Mouse (Mus musculus): ENCODE measurements at regions not wholly inside any gene's neighbourhood (a gene's known extent, or its start where the extent isn't known, plus 50 kb on each side); places are given as distances from the start of the nearest gene placed in this dataset.
A peak's percentile ranks its signal among the peaks of the same experiment; 100 is the strongest.
"Not testable (repeated sequence)": the region's sequence is repeated elsewhere in the genome, so short reads cannot be mapped to it uniquely, and the experiment has no call there.

DNA sequence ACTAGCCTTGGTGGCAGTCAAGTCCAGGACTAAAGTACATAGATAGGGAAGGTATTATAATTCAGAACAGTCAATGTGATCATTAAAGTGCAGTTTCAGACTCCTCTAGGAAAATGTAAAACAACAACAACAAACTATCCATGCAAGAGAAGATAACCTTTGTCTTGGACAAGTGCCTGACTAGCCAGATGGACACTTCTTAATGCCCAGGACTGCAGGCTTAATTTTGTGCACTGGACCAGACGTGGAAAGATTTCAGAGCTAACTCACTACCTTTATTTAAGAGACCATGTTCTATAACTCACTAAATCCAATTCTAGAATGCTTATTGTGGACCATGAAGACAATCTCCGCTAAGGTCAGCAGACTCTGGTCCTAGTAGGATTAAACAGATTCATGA lies 215.6 kb upstream of the Stxbp5 start:
- no peak for DNase-seq (ENCODE audit: low spot score in 2 of 2)
- intact Hi-C loops (cut with DNase I), result no loop called here

- intact Hi-C loops (cut with DNase I), result no loop called here
- DNase-seq (ENCODE audit: low spot score in 2 of 2), result no peak
Observed at GRCm38 (mm10) chr10:10113256-10113655, 212.4 kb upstream of the Stxbp5 start.

DNA sequence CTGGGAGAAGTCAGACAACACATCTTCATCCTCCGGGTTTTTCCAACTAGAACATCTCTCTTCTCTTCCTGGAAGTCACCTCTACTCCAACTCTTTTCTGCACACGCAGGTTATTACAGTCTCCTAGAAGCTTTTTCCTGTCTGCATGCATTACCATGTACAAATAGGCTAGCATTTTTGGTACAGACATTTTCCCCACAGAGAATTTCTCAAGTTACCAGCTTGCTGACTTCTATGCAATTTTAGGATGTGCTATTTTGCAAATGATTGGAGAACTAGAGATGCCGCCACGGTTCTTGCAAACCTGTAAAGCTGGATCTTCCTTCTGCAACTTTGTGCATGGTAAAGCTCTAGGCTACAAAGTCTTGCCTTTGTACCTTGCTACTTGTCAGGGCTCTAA lies 210.2 kb upstream of the Stxbp5 start:
- DNase-seq (ENCODE audit: low spot score in 2 of 2), result no peak
- intact Hi-C loops (cut with DNase I), result no loop called here

DNA sequence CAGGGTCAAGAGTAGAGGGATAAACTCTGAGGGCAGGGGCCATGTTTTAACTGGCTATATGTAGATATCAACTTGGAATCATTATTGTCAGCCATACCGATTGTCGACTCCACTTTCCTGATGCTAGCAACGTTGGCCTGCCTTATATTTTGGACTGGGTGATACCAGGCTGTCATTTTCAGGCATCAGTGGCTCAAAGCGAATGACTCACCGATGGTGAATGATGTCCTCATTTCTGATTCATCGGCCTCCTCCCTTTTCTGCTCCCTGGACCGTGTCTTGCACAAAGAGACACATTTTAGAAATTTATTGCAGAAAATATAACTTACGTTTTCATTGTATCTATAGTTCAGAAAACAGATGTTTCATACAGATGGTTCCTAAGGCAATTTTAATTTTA lies 209.0 kb upstream of the Stxbp5 start:
- no peak for DNase-seq (ENCODE audit: low spot score in 2 of 2)
- intact Hi-C loops (cut with DNase I), result no loop called here

DNA sequence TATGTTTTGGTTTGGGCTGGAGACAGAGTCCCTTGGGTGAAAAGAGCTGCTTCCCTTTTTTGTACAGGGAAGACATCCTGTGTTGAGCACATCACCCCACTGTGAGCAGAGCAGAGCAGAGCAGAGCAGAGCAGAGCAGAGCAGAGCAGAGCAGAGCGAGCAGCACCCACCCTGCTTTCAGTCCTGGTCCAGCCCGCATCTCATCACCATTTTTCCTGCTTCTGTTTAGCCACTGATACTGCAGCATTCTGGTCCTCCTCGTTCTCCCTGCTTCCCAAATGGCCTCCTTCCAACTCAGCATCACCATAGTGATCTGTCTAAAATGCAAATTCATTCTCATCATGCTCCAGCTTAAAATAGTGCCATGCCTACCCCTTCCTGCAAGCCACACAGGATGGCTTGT lies 206.2 kb upstream of the Stxbp5 start:
- intact Hi-C loops (cut with DNase I), result loop anchor here (2.0 kb wide), 2 partner anchors 142 to 214 kb away; no protein-coding TSS in a partner anchor
- peak; percentile 76 to 79 for DNase-seq (ENCODE audit: low spot score in 2 of 2)

DNA sequence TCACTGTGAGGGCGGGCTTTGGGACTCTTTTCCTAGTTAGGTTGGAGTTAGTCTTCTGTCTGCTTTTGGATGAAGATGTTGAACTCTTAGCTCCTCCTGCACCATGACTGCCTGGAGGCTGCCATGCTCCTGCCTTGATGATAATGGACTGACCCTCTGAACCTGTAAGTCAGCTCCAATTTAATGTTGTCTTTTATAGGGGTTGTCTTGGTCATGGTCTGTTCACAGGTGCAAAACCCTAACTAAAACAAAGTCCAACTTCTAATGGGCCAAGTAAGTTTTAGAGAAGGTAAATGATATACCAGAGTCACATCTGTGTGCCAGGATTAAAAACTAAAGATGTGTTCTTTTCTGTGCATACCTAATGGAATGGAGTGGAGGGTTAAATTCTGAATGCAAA lies 205.8 kb upstream of the Stxbp5 start:
- DNase-seq (ENCODE audit: low spot score in 2 of 2), result no peak
- intact Hi-C loops (cut with DNase I), result loop anchor here (2.0 kb wide), 2 partner anchors 142 to 214 kb away; no protein-coding TSS in a partner anchor

- intact Hi-C loops (cut with DNase I), result no loop called here
- DNase-seq (ENCODE audit: low spot score in 2 of 2), result no peak
Observed at GRCm38 (mm10) chr10:10101641-10102040, 200.8 kb upstream of the Stxbp5 start.

GRCm38 (mm10) chr10:10098521-10098920 lies 197.6 kb upstream of the Stxbp5 start:
- DNase-seq (ENCODE audit: low spot score in 2 of 2), result no peak

GRCm38 (mm10) chr10:10094113-10094512 lies 193.2 kb upstream of the Stxbp5 start:
- intact Hi-C loops (cut with DNase I), result loop anchor here (5.0 to 10.0 kb wide), 3 partner anchors 119 to 228 kb away; partner anchors contain the start of gene Stxbp5
- DNase-seq (ENCODE audit: low spot score in 2 of 2), result no peak

More at GRCm38 (mm10) chr10:10098521-10098920, 197.6 kb upstream of the Stxbp5 start:
- intact Hi-C loops (cut with DNase I), result loop anchor here (10.0 kb wide), 1 partner anchor 124 kb away; no protein-coding TSS in a partner anchor

GRCm38 (mm10) chr10:10093713-10094112 lies 192.8 kb upstream of the Stxbp5 start:
- intact Hi-C loops (cut with DNase I), result loop anchor here (5.0 to 10.0 kb wide), 3 partner anchors 119 to 229 kb away; partner anchors contain the start of gene Stxbp5
- DNase-seq (ENCODE audit: low spot score in 2 of 2), result peak; percentile 46 to 63

DNA sequence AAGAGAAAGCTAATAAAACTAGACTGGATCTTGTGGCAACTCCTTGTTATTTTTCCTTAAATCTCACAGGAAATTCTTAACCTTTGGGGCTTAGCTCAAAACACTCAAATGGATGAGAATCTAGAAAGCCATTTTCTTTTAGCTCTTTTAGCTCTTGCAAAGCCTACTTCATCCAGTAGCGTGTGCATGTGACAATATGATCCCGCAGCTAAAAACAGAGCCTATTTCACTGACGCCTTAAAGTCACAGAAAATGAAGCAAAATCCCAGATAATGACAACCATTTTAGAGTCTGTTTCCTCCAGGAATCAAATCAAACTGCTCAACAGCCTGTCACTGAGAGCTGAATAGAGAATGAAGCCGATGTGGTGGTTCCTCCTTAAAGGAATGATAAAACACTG lies 185.1 kb upstream of the Stxbp5 start:
- intact Hi-C loops (cut with DNase I), result no loop called here
- DNase-seq (ENCODE audit: low spot score in 2 of 2), result no peak

GRCm38 (mm10) chr10:10070146-10070545 lies 169.3 kb upstream of the Stxbp5 start:
- intact Hi-C loops (cut with DNase I), result no loop called here

DNA sequence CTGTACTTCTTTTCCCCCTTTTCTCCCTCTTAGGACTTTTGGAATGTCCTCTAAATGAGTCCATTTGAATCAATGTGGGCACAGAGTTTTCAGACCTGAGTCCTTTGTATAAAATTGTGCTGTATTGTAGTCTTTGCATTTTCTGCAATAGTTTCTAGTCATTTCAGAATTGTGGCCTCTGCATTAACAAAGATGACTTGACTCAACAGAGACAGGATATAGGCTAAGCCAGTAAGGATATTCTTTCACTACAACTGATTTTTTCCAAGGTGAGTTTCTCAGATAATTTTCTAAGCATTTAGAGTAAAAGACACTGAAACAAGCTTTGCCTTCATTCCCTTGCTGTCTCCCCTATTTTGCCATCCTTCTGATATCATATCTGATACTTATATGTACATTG lies 168.8 kb upstream of the Stxbp5 start:
- intact Hi-C loops (cut with DNase I), result not testable (repeated sequence)

More at GRCm38 (mm10) chr10:10070146-10070545, 169.3 kb upstream of the Stxbp5 start:
- no peak for DNase-seq (ENCODE audit: low spot score in 2 of 2)

DNA sequence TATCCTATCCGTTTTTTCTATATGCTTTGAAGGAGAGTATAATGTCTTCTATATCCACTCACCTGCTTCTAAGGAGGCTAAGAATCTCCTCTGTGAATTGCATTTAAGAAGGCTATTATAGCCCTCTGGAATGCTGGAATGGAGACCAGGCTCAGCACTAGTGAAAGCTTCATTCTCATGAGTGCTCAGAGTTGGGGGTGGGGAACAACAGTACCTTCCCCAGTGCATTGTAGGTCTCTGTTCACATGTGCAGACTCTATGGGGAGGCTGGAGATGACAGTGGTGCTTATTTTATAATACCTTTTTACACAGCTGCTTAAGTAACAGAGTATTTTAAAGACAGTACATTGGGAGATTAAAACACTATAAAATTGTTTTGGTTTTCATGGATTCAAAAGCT lies 145.9 kb upstream of the Stxbp5 start:
- intact Hi-C loops (cut with DNase I), result no loop called here
- DNase-seq (ENCODE audit: low spot score in 2 of 2), result no peak

More for the DNA sequence above, 168.8 kb upstream of the Stxbp5 start:
- not testable (repeated sequence) for DNase-seq (ENCODE audit: low spot score in 2 of 2)

DNA sequence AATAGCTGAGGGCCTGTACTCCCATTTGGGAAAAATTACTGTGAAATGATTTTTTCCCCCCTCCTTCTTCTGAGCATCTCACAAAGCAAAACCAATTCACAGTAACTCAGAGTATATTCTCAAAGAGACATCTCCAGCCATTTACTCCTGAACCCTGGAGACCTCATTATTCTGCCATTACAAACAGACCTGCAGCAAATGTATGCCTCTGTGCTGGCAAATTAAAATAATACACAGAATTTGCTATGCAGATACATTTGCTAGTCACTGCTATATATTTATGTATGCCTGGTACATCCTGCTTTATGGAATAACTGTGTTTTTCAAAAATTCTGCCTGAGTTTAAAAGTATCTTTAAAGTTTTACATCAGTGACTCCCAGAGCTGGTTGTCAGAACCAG lies 145.4 kb upstream of the Stxbp5 start:
- no peak for DNase-seq (ENCODE audit: low spot score in 2 of 2)
- intact Hi-C loops (cut with DNase I), result no loop called here

DNA sequence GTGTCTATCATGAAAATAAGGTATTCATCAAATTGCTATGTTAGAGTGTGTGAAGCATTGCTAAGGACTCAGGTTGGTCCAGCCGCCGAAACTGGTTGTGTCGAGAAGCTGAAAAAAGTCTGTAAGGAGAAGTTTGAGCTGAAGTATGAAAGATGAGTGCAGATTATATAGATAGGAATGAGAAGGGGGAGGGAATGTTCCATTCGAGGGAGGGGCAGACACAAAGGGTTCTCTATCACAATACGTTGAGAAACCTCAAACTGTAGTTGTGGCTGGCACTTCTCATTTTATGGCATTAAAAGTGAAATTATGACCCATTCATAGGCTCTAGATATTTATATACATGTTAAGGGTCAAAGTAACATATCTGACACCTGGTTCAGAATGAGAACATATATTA lies 108.4 kb upstream of the Stxbp5 start:
- intact Hi-C loops (cut with DNase I), result no loop called here
- no peak for DNase-seq (ENCODE audit: low spot score in 2 of 2)

- no peak for DNase-seq (ENCODE audit: low spot score in 2 of 2)
- intact Hi-C loops (cut with DNase I), result no loop called here
Observed at GRCm38 (mm10) chr10:9998621-9999020, 97.7 kb upstream of the Stxbp5 start.

DNA sequence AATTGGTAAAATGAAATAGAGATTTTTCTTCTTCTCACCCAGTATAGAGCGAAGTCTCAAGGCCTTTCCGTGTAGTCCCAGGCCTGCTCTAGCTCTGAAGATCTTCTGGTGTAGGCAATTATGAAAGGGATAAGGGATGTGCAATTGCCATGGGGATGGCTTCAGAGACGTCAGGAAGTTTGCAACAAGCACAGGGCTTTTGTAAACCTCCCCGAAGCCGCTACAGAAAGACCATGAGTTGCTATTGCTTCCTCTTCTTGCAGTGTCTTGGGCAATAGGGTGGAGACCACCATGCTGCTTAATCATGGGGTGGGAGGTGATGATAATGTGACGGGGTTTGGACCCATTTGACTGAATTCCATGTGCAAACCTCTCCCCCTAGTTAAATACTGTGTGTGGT lies 95.3 kb upstream of the Stxbp5 start:
- DNase-seq (ENCODE audit: low spot score in 2 of 2), result no peak
- intact Hi-C loops (cut with DNase I), result no loop called here

GRCm38 (mm10) chr10:9992798-9993197 lies 91.9 kb upstream of the Stxbp5 start:
- intact Hi-C loops (cut with DNase I), result no loop called here
- no peak for DNase-seq (ENCODE audit: low spot score in 2 of 2)

DNA sequence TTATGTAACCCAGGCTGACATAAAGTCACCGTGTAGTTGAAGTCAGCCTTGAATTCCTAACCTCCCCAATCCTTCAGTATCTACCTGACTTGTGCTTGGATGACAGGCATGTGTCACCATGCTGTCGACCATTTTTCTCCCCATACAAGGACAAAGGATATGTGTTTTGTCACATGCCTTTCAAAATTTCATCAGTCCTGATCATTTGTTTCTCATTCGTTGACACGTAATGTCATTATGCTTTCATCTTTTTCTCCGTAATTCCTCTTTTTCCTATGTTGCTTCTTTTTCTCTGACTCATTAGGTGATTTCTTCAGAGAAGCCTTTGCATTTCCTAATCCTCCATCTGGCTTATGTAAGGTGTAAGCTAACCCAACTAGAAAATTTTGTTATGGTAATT lies 84.5 kb upstream of the Stxbp5 start:
- intact Hi-C loops (cut with DNase I), result no loop called here
- no peak for DNase-seq (ENCODE audit: low spot score in 2 of 2)

DNA sequence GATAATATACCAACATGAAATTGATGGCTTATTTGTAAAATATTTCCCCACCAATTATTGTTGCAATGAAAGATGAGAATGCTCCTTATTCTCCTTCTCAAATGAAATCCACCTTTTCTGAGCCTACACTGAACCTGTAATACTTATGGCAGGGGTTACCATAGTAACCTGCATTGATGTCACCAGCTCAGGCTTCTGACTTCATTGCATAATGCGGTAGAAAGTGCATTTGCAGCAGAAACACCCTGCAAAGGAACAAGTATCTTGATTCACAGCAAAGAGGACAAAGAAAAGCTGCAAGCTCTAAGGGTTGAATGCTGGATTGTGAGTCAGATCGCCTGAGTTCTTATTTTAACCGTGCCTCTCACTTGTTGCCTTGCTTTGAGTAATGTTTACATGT lies 75.5 kb upstream of the Stxbp5 start:
- intact Hi-C loops (cut with DNase I), result loop anchor here (2.0 to 10.0 kb wide), 2 partner anchors 76 to 118 kb away; partner anchors contain the start of gene Stxbp5
- DNase-seq (ENCODE audit: low spot score in 2 of 2), result peak; percentile 10 to 13
